Mouse (Mus musculus) heart, embryonic 14.5 days (tissue): ENCODE measurements around the gene Trim80. TPM values are rescaled to one million over a fixed set of nuclear protein-coding genes. Genes with fewer than 3 reads are reported as not detected.
"Not testable (repeated sequence)": the region's sequence is repeated elsewhere in the genome, so short reads cannot be mapped to it uniquely, and the experiment has no call there.

ENCODE experiments used
- ATAC-seq: fragments of 200-750 bp; cut with Nextera tagmentation; 2 replicates; pipeline ENCODE4 v1.8.0; 2017; ENCODE audit warnings: low read depth, moderate TSS enrichment; ENCODE audit not compliant: insufficient number of reproducible peaks, insufficient read depth, low FRiP score
- H3K27ac ChIP-seq, 2 experiments: fragments of 200-500 bp in 1 of 2; fragments of 300-500 bp in 1 of 2; sonication (generic) in 1 of 2; replicated peaks in 1 of 2; 2 replicates each; pipeline ENCODE4 v1.5.1; 2012 to 2014; ENCODE audit warnings: low read depth in 2 of 2, low read length in 2 of 2, control low read depth in 1 of 2, mild to moderate bottlenecking in 1 of 2, mixed read lengths in 1 of 2; ENCODE audit not compliant: control insufficient read depth in 1 of 2, insufficient read depth in 1 of 2
- H3K27me3 ChIP-seq: fragments of 300-500 bp; sonication (generic); 2 replicates; pipeline ENCODE4 v1.6.1; 2014; ENCODE audit warnings: mild to moderate bottlenecking, low read length, control low read depth; ENCODE audit not compliant: control insufficient read depth, insufficient read depth
- H3K36me3 ChIP-seq: fragments of 300-500 bp; sonication (generic); 2 replicates; pipeline ENCODE4 v1.6.1; 2014; ENCODE audit warnings: mild to moderate bottlenecking, control low read depth, low read length, mixed read lengths; ENCODE audit not compliant: control insufficient read depth, insufficient read depth
- H3K4me1 ChIP-seq, 2 experiments: fragments of 200-500 bp in 1 of 2; fragments of 300-500 bp in 1 of 2; sonication (generic) in 1 of 2; 2 replicates each; pipeline ENCODE4 v1.6.1; 2012 to 2014; ENCODE audit warnings: low read length in 2 of 2, control low read depth in 1 of 2, mixed read lengths in 1 of 2; ENCODE audit not compliant: control insufficient read depth in 2 of 2, insufficient read depth in 2 of 2
- H3K4me2 ChIP-seq: fragments of 300-500 bp; sonication (generic); 2 replicates; pipeline ENCODE4 v1.6.1; 2014; ENCODE audit warnings: mild to moderate bottlenecking, low read length
- H3K4me3 ChIP-seq, 2 experiments: fragments of 200-500 bp in 1 of 2; fragments of 300-500 bp in 1 of 2; sonication (generic) in 1 of 2; 2 replicates each; pipeline ENCODE4 v1.5.1; 2012 to 2014; ENCODE audit warnings: low read length in 2 of 2, mild to moderate bottlenecking in 2 of 2, control low read depth in 1 of 2, low read depth in 1 of 2, moderate library complexity in 1 of 2; ENCODE audit not compliant: control insufficient read depth in 1 of 2, insufficient read depth in 1 of 2
- H3K9ac ChIP-seq: fragments of 300-500 bp; sonication (generic); 2 replicates; pipeline ENCODE4 v1.6.1; 2014; ENCODE audit warnings: mild to moderate bottlenecking, low read length
- H3K9me3 ChIP-seq: fragments of 300-500 bp; sonication (generic); 2 replicates; pipeline ENCODE4 v1.6.1; 2016; ENCODE audit warnings: low read length, control low read depth; ENCODE audit not compliant: control insufficient read depth
- WGBS: fragments of 180-500 bp; shearing (Covaris S2); extraction: QIAGEN DNeasy Blood & Tissue Kit; methylation state at CpG from one replicate; pipeline ENCODE4 v1.1.7; 2014; 5-methylcytosine and 5-hydroxymethylcytosine counted together
- polyA plus RNA-seq: library from polyadenylated mRNA; unstranded; fragments of >200 nt; fragmentation: Nextera tagmentation; extraction: Ambion mirVana; gene quantifications from 2 replicates; pipeline ENCODE4 v1.2.1, GENCODE M21; 2014

Gene Trim80
- polyA plus RNA-seq, 1 experiment from 2014 or later = 0.14 TPM

DNA sequence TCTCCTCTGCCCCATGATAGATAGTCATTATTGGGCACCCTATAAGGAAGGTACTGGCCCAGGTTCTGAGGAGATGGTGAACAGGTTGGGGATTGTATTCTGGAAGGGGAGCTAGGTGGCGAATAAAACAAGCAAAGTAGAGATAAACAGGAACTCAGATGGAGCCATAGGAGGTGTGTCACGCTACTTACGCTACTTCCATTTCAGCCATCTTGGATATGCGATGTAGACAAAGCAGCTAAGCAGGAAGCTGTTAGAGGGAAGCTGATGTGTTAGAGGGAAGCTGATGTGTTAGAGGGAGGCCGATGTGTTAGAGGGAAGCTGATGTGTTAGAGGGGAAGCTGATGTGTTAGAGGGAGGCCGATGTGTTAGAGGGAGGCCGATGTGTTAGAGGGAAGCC is 37.0 kb downstream of the Trim80 start:
- not testable (repeated sequence) for H3K27me3 ChIP-seq, H3K9me3 ChIP-seq, H3K27ac ChIP-seq, H3K9ac ChIP-seq, H3K4me3 ChIP-seq, ATAC-seq
- H3K4me1 ChIP-seq = peaks cover 14 to 27% of the 10 kb centered on the region in 2 experiments
- peaks cover 13% of the 10 kb centered on the region for H3K36me3 ChIP-seq
- WGBS = 78% methylated on average over 7 of the region's 7 CpGs
- H3K4me2 ChIP-seq = 0 out of 2 replicates have a peak overlapping the region, but pooled peaks have one; percentile 90

GRCm38 (mm10) chr11:115478296-115478938 is 38.1 kb downstream of the Trim80 start:
- no peaks in the 10 kb centered on the region for H3K27me3 ChIP-seq
- H3K9me3 ChIP-seq = no peaks in the 10 kb centered on the region
- 86% methylated on average over 9 of the region's 9 CpGs for WGBS
- H3K36me3 ChIP-seq = peaks cover 13% of the 10 kb centered on the region
- no peak overlapping the region for H3K27ac ChIP-seq
- H3K4me2 ChIP-seq = no peak overlapping the region
- H3K9ac ChIP-seq = no peak overlapping the region
- no peak overlapping the region for H3K4me3 ChIP-seq
- H3K4me1 ChIP-seq = peaks cover 11 to 24% of the 10 kb centered on the region in 2 experiments
- ATAC-seq = no peak

GRCm38 (mm10) chr11:115481553-115482259 is 41.4 kb downstream of the Trim80 start:
- Histone ChIP-seq H3K9me3 (no peaks in the 10 kb centered on the region), H3K36me3 (peaks cover 13% of the 10 kb centered on the region), H3K4me1 (peaks cover 0 to 9% of the 10 kb centered on the region in 2 experiments; a peak in 2 of 4 replicates), H3K27ac (no peak overlapping the region), H3K9ac (no peak overlapping the region), H3K4me3 (no peak overlapping the region), H3K4me2 (no peak overlapping the region), H3K27me3 (no peaks in the 10 kb centered on the region)
- WGBS = 77% methylated on average over 6 of the region's 6 CpGs
- no peak for ATAC-seq

GRCm38 (mm10) chr11:115483278-115483677 is 42.9 kb downstream of the Trim80 start:
- Histone ChIP-seq H3K4me3 (no peak overlapping the region), H3K9ac (0 out of 2 replicates have a peak overlapping the region, but pooled peaks have one; percentile 21), H3K27ac (no peak overlapping the region), H3K9me3 (no peaks in the 10 kb centered on the region), H3K4me1 (peaks cover 0 to 7% of the 10 kb centered on the region in 2 experiments; a peak in 2 of 4 replicates), H3K27me3 (no peaks in the 10 kb centered on the region), H3K4me2 (no peak overlapping the region), H3K36me3 (peaks cover 13% of the 10 kb centered on the region)
- 66% methylated on average over 11 of the region's 11 CpGs for WGBS
- no peak for ATAC-seq

DNA sequence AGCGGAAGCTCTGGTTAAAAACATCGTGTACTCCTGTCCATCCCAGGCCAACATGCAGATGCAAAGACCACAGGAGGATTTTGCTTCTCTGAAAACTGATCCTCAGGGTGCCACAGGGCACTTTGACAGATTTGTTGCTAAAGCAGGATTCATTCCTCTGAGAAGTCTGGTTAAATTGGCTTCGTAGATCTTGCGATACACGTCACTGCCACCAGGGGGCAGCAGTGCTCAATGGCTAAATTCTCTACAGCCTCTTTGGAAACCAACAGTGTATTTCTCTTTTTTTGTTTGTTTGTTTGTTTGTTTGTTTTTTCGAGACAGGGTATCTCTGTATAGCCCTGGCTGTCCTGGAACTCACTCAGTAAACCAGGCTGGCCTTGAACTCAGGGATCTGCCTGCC is 43.4 kb downstream of the Trim80 start:
- H3K27ac ChIP-seq = no peak overlapping the region
- peaks cover 0 to 7% of the 10 kb centered on the region in 2 experiments; a peak in 2 of 4 replicates for H3K4me1 ChIP-seq
- H3K4me3 ChIP-seq = no peak overlapping the region
- no peaks in the 10 kb centered on the region for H3K9me3 ChIP-seq
- peaks cover 10% of the 10 kb centered on the region for H3K36me3 ChIP-seq
- WGBS = 20% methylated on average over 6 of the region's 6 CpGs
- no peak for ATAC-seq
- no peak overlapping the region for H3K4me2 ChIP-seq
- no peaks in the 10 kb centered on the region for H3K27me3 ChIP-seq
- H3K9ac ChIP-seq = 0 out of 2 replicates have a peak overlapping the region, but pooled peaks have one; percentile 21

GRCm38 (mm10) chr11:115485155-115485554 is 44.8 kb downstream of the Trim80 start:
- Histone ChIP-seq H3K9me3 (no peaks in the 10 kb centered on the region), H3K36me3 (peaks cover 13% of the 10 kb centered on the region), H3K27me3 (no peaks in the 10 kb centered on the region), H3K4me3 (no peak overlapping the region), H3K9ac (no peak overlapping the region), H3K4me2 (no peak overlapping the region), H3K27ac (no peak overlapping the region), H3K4me1 (peaks cover 0 to 7% of the 10 kb centered on the region in 2 experiments; a peak in 2 of 4 replicates)
- WGBS = 77% methylated on average over 12 of the region's 12 CpGs
- ATAC-seq = no peak

DNA sequence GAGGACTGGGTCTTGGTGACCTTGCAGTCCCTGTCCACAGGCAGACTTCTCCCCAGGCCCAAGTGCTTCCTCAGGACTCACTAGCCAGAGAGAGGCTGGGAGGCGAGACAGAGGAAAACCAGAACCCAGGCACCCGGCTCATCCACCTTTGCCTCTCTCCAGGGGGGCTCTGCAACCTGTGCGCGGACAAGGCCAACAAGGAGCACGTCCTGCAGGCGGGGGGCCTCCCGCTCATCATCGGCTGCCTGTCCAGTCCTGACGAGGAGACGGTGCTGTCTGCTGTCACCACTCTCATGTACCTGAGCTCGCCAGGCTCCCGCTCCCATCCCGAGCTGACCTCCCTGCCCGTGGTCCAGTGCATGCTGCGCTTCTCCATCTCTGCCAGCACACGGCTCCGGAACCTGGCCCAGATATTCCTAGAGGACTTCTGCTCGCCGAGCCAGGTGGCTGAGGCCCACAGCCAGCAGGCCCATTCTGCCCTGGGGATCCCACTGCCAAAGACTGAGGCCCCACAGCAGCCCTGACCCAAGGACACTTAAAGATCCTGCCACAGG is 48.3 kb downstream of the Trim80 start:
- H3K36me3 ChIP-seq = peaks cover 10% of the 10 kb centered on the region
- no peak overlapping the region for H3K4me2 ChIP-seq
- WGBS = 73% methylated on average over 19 of the region's 19 CpGs
- H3K4me3 ChIP-seq = no peak overlapping the region
- no peaks in the 10 kb centered on the region for H3K27me3 ChIP-seq
- no peak overlapping the region for H3K9ac ChIP-seq
- no peak overlapping the region for H3K27ac ChIP-seq
- no peak for ATAC-seq
- H3K9me3 ChIP-seq = no peaks in the 10 kb centered on the region
- H3K4me1 ChIP-seq = peaks cover 4 to 21% of the 10 kb centered on the region in 2 experiments
